Mouse (Mus musculus) urinary bladder, postnatal 10 days (tissue): ENCODE measurements at regions not wholly inside any gene's neighbourhood (a gene's known extent, or its start where the extent isn't known, plus 50 kb on each side); places are given as distances from the start of the nearest gene placed in this dataset.

Experiments used
- DNase-seq: peaks from one replicate; pipeline ENCODE4 v3.0.0; 2022; ENCODE audit warnings: low spot score

DNA sequence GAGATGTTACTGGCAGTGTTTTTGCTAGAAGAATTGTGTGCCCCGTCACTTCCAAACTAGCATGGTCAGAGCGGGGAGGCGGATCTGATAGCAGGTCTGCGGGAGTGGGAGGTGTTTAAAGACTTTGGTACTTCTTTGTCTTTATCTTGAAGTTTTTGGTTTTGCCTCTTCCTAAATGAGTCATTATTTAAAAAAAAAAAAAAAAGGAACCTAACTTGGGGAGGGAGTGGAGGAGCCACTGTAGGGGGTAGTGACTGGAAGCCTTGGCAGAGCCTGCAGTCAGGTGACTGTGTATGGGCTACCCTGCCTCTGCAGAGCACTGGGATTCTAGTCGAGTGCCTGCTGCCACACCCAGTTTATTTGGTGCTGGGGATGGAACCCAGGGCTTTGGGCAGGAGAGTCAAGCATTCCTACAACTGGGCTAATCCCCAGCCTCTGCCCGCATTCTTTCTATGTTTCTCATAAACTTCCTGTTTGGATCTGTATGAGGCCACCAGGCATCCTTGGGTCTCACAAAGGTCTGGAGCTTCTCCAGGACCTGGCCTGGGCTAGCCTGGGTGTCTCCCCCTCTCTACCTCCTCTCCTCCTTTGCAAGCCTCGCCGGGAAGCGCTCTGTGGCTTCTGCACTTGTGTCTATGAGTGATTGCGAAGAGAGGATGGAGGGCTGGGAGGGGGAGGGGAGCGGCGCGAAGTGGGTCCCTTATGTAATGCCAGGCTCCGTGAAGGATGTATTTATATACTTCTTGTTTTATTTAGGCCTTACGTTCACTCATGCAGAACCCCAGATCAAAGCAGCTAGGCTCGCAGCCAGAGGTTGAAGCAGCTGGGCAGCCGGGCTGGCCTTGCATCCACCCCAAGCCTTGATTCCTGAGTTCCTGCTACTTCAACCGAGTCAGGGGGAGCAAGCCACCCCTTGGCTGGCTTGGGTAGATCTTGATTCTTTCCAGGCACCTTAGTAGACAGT lies 143.1 kb upstream of the Mrps10 start:
- DNase-seq = no peak

DNA sequence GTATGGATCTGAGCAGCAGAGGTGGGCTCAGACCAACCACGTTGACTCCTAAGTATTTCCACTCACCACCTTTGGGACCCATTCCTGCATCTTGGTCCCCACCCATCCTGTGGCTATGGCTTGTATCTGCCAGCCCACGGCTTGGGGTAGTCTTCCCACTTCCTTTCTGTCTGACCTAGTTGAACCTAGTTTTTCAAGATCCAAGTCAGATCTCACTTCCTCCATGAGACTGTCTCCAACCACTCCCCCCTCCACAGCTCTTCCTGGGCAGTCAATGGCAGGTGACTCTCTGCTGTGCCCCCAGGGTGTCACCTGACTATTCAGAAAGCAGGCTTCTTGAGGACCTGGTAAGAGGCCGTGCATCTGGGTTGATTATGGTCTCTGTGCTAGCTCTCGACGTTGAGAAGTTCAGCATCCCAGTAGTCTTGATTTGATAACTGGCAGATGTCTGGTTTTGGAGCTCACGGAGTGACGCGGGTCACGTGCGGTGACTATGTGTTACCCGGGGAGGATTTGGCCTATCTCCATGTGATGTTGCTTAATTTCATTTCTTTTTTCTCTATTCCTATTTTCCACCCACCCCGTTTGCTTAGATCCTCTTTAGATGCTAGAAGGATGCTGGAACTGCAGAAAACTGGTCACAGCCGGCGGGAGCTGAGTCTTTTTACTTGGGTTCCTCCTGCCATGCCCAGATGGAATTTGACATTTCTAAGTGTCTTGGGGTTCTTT lies 147.5 kb upstream of the Mrps10 start:
- DNase-seq = no peak

DNA sequence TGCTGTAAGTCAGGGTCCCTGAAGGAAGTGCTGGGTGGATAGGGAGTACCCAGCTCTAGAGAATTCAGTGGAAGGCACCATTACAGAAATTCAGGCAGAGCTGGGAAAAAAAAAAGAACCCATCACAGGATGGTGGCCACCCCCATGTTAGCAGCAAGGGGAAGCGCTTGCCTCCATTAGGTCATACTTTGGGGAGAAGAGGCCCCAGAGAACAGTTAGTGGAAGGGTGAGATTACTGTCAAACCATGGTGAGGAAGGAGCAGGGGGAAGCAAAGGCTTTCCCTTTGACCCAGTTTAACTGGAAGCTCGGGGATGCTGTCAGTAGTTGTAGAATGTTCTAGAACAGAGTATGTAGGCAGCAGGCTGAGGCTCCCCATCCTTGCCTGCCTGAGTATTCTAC lies 148.8 kb upstream of the Mrps10 start:
- DNase-seq = no peak

DNA sequence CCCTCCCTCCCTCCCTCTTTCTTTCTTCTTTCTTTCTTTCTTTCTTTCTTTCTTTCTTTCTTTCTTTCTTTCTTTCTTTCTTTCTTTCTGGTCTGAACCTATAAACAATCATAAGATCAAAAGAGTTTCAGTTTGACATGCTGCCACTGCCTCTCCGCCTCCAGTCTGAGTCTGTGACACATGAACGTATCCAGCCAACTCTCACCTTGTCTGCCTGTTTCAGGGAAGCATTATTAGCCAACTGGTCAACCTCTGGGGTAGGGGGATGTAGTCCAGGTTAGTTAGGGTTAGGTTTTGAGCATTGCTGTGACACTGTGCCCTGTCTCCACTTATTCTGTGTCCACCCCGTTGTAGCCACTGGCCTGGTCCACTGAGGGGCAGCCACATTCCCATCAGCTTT lies 152.2 kb upstream of the Mrps10 start:
- no peak for DNase-seq

DNA sequence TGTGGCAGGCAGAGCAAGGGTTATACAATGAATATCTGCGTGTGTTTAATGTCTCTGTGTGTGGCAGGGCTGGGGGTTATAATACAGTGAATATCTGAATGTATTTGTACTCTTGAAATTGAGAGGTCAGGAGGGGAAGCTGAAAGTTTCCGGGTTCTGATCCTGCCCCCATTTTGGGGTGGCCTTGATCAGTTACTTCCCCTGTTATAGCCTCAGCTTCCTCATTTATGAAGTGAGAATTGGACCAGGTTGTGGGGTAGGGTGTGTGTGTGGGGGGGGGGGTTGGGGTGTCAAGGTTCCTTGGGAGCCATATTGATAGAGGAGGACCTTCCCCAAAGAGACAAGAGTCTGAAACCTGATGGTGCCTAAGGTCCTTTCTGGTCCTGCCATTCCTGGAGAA lies 152.8 kb upstream of the Mrps10 start:
- DNase-seq = no peak

DNA sequence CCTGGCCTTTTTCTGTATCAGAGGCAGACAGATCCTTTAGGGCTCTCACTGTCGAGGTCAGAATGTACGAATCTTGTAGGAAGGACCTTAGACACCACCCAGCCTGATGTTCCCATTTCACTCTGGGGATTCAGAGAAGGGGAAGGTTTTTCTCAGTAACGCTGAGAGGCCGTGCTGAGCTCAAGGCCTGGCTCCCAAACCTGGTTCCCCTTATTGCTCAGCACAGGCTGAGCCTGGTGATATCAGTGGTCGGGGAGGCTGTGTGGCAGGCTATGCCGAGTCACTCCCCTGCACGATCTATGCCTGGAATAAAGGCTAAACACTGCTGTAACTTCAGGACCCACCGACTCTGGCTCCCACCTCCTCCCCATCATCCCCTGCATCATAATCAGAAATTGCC lies 154.6 kb upstream of the Mrps10 start:
- no peak for DNase-seq

DNA sequence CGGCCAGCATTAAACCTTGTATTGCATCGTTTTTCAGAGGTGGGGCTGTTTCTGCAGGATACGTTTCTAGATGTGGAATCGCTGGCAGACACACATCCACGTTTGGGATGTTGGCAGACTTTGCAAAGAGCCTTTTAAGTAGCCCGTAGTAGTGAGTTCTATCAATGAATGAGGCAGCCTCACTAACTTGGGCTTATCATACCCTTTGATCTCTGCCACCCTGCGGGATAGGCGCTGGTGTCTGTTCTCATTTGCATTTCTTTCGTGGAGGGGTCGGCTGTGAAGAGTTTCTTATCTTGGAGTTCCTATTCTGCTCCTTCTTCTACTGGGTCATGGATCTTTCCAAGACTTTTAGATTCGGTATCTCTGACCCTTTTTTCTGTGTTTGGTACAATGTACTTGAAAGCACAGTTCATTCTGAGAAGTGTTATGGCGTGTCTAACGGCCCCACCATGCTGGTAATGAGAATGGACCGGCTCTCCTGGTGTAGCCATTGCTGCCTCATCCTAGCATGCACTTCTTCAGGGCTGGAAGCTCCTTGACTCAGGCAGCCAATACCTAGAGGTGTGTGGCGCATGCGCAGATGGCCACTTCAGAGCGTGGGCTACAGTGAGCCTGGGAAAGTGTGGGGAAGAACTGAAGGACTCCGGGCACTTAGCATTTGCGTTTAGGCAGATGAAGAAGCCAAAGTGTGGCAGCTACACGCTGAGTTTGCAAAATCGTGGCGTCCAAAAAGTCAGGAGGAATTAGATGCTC lies 158.1 kb upstream of the Mrps10 start:
- DNase-seq = no peak

DNA sequence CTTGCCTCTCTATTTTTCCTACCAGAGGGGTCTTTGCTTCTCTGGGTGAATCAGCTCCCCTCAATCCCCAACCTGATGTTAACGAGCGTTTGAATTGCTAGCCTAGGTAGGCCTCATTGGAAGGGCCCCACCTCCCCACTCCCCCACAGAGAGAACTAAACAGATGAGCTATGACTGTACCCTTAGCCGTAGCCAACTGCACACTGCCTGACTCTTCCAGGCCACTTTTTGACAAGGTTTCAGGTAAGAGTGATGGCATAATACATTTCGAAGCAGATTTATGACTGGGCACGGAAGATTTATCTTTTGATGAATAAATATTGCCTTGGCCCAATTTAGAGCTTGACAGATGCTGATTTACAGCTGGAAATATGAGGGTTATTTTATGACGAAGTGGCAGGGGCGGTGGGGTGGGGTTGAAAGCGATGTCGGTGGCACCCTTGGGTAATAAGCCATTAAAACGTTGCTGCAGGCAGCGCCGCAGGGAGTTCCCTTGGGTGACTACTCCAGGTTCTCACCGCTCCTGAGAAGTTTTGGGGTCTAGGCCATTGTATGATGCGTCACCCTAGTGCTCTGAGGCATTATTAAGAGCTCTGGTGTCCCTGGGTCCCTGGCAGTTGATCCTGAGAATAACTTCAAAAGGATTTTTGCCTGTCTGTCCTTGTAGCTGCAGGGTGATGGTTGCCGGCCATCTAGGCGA lies 159.7 kb upstream of the Mrps10 start:
- no peak for DNase-seq

DNA sequence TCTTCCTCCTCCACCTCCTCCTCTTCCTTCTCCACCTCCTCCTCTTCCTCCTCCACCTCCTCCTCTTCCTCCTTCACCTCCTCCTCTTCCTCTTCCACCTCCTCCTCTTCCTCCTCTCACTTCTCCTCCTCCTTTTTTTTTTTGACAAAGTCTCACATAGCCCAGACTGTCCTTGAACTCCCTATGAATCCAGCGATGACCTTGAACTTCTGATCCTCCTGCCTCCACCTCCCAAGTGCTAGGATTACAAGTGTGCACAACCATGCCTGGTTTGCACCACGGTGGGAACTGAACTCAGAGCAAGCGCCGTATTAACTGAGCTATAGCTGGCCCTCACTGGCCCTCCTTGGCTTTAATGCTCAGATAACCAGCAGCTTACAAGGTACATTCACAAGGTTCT lies 161.2 kb upstream of the Mrps10 start:
- DNase-seq = no peak

DNA sequence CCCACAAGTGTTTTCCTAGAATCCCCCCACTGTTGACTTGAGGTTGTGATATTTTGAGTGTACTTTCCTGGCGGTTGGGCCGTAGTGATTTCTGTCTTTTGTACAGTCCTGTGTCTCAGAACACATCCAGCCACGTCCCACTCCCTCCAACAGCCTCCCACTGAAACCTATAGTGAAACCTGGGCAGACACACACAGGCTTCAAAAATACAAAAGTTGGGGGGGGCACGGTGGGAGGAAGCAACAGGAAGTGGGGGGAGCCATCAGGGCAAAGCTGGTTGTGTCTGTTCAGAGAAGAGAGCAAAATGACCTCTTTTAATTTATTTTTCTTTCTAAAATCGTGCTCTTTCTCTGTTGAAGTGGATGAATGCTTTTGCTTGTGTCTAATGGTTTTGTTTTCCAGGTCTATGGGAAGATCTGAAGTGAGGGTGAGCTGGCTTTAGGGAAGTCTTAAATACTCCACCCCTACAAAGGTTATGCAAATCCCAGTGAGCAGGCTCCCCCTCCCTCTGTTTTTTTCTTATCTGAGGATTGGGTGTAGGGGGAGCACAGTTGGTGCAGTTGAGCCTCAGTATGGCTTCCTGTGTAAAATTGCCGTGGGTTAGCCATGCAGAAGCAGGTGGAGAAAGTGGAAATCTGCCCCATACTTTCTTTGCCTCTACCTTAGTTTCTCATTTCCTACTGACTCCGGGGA lies 164.1 kb upstream of the Mrps10 start:
- DNase-seq = no peak

DNA sequence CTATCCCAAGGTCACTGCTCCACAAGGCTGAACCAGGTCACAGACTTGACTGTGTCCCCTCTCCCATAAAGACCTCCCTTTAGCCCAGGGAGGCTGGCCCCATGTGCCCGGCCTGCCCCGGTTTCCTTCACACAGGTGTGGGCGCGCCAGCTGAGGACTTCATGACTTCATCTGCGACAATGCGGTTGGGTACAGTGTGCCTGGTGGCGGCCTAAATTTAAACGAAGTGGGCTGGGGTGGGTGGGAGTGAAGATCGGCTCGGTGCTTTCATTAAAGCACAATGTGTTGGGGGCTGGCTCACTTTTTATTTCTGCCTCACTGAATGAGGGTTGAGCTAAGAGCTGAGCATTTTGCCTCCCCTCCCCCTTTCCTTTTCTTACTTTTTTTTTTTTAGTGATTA lies 169.5 kb upstream of the Mrps10 start:
- no peak for DNase-seq

DNA sequence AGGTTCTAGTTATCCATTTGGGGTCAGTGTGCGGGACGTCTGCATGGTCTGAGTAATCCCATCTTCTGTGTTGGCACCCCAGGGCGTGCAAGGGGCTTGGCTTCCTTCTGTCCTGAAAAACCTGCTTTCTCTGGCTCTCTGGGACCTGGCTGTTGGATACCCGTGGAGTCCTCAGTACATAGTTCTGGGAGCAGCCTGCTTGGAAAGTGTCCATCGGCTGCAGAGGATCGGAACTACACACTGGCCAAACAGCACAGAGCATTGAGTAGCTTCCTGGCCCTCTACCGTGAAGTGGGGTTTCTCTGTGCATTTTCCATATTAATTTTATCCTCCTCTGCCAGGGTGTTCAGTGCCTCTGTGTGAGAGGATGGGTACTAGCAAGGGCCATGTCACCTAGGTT lies 170.7 kb upstream of the Mrps10 start:
- DNase-seq = no peak

DNA sequence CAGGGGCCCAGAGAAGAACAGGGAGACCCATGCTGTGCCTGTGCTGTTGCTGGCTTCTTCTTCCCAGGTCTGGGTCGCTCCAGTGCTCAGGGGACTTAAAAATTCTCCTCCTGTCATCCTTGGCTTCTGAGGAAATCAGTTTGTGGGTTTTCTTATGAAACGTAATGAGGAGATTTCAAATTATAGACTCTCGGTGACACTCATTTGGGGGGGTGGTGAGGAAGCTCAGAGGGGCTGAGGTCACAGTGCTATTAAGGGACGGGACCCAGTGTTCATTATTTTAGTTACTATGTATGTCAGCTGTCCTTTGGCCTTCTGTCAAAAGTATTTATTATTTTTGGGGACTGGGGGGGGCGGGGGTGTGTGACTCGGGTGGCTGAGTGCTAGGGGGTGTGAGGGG lies 171.7 kb upstream of the Mrps10 start:
- no peak for DNase-seq

DNA sequence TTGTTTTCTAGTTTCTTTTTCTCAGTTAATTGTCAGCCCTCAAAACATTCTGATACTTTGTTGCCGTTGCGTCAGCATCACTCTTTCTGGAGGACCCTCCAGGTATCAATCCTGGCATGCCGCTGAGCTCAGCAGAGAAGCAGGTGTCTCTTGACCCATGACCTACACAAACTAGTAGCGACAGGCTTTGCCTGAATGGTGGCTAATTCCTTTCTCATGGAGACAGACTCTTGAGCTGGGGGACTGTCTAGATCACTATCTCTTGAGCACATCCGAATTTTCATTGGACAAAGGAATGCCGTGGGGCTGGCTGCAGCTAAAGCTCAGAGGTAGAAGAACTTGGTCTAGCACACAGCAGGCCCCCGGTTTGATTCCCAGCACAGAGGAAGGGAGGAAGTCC lies 172.7 kb upstream of the Mrps10 start:
- DNase-seq = no peak

DNA sequence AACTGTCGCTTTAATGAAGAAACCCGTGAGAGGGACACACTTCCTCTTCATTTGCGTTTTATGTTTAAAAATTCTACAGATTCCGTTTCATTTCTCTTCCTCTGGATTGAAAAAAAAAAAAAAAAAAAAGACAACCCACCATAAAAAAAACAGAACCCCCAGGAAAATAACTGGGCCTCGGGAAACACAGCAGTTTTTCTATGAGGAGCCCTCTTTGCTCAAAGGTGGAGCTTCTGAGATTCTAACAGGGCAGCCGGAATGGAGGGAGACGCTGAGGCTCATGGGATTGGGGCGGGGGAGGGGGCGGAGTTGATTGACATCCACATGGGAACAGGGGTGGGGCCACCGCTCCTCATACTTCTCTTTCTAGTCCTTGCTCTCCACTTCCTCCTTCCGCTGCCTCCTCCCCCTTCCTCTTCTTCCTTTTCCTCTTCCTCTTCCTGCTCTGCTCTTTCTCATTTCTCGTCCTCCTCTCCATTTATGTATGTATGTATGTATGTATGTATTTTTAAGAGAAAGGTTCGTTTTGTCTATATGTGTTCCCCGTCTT lies 174.1 kb upstream of the Mrps10 start:
- DNase-seq = no peak

DNA sequence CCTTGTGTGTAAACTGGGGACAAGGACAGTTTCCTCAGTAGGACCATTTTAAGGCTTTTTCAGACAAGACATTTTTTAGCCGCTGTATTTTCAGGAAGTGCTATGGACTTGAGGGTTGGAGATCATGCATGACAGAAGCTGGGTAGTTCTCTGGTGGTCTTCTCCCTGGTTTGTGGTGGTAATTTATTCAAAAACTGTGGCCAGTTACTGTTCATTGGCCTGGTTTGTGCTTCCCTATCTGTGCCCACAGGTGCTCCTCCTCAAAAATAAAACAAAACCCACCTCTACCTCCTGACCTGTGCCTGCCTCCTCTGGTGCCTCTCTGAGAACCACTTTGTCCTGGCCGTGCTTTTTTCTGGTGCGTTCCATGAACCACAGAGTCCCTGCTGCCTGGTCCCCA lies 177.3 kb upstream of the Mrps10 start:
- DNase-seq = no peak

DNA sequence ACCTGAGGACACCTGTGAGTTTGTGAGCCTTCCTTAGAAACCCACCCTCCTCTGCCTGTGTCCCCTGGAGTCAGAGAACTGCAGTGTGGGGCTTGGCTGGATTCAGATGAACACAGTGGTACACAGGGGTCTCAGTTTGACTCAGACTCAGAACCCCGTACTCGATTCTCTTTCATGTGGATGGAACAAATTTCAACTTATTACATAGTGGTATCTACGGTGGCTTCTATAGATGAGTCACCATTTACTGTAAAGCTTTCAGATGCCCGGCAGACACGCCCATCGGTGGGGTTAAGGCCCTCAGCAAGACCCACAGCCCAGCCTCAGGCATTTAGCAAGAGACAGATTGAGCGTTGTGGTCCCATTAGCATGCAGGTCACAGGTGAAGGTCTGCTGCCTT lies 178.9 kb upstream of the Mrps10 start:
- no peak for DNase-seq

DNA sequence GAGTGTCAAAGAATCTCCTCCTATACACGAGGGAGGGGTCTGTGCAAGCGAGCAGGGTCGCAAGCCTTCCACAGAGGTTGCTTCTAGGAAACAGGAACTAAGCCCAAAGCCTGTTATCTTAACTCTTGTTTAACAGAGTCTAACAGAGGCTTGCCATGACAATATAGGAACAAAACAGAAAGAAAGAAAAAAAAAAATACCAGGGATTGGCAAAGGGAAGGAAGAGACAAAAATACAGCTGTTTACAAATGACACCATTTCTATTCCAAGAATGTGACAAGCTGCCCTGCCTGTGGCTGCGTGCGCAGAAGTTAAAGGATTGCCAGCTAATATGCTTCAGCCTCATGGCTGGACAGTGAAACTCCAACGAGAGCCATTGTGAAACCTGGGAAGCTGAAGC lies 173.8 kb upstream of the Ubr2 start:
- DNase-seq = no peak

DNA sequence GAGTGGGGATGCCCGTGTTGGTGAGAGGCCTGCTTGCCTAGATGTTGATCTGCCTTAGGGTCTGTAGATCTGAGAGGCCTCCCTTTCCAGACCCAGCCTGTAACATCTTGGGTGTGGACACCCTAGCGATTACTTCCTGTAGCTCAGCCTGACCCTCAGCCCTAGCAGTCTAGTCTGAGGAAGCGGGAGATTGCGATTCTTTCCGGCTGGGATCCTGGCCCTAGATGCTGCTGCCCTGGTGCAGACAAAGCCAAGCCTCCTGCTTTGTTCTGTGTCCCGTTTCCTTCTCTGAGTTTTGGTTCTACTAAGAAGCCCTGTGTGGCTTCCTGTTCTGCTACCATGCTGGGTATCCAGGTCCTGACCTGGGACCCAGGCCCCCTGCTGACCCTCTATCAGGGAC lies 171.8 kb upstream of the Ubr2 start:
- DNase-seq = no peak

DNA sequence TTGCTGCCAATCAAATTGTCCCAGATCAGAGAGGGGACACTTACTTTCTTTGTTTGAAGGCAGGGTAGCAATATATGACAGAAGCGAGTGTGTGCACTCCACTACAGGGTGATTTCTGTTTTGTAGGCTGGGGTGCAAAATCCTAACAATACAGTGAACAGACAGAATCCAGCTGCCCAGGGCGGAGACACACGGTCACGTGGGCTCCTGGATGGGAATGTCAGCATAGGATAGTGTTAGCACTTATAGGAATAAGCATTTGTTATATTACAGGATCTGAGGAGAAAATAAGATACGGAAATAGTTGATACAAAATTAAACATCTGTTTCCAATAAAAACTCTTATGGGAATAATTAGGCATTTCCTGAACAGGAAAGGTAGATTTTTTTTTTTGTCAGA lies 169.1 kb upstream of the Ubr2 start:
- DNase-seq = no peak

DNA sequence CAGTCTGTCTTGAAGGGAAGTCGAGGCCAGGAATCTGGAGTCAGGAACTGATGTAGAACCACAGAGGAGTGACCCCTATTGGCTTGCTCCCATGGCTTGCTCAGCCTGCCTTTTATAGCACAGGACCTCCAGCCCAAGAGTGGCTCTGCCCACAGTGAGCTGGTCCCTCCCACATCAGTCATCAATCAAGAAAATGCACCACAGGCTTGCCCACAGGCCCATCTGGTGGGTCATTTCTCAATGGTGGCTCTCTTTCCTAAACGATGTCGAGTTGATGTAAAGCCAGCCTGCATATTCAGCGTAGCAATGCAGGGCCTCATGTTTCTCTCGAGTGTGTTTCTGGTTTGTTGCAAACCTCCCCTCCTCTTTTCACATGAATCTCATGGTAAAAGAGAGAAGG lies 168.3 kb upstream of the Ubr2 start:
- no peak for DNase-seq
